Mouse (Mus musculus) intestine, embryonic 14.5 days (tissue): Measurements from ENCODE around the gene Vamp3. TPM values are rescaled to one million over a fixed set of nuclear protein-coding genes. Genes with fewer than 3 reads are reported as not detected.

Experiments
- ATAC-seq: fragments of 200-750 bp; cut with Nextera tagmentation; replicated peaks from 2 replicates; pipeline ENCODE4 v1.8.0; 2017; ENCODE audit warnings: low read depth, moderate number of reproducible peaks, moderate TSS enrichment, moderate library complexity; ENCODE audit not compliant: low FRiP score, low TSS enrichment
- DNase-seq: peaks from one replicate; pipeline ENCODE4 v3.0.0-alpha.2; 2018; ENCODE audit warnings: low spot score
- H3K27ac ChIP-seq: fragments of 300-500 bp; sonication (generic); 2 replicates; pipeline ENCODE4 v1.5.1; 2014; ENCODE audit warnings: low read depth, mild to moderate bottlenecking, control low read depth
- H3K27me3 ChIP-seq: fragments of 300-500 bp; sonication (generic); replicated peaks from 2 replicates; pipeline ENCODE4 v1.6.1; 2014; ENCODE audit warnings: low read length, control low read depth; ENCODE audit not compliant: control insufficient read depth, insufficient read depth
- H3K36me3 ChIP-seq: fragments of 300-500 bp; sonication (generic); 2 replicates; pipeline ENCODE4 v1.6.1; 2014; ENCODE audit warnings: low read length, control low read depth; ENCODE audit not compliant: control insufficient read depth, insufficient read depth
- H3K4me1 ChIP-seq: fragments of 300-500 bp; sonication (generic); replicated peaks from 2 replicates; pipeline ENCODE4 v1.6.1; 2014; ENCODE audit warnings: low read length, control low read depth, mixed read lengths; ENCODE audit not compliant: control insufficient read depth, insufficient read depth
- H3K4me2 ChIP-seq: fragments of 300-500 bp; sonication (generic); 2 replicates; pipeline ENCODE4 v1.6.1; 2014; ENCODE audit warnings: low read length
- H3K4me3 ChIP-seq: fragments of 300-500 bp; sonication (generic); 2 replicates; pipeline ENCODE4 v1.5.1; 2014; ENCODE audit warnings: low read depth, low read length, control low read depth, mixed read lengths
- H3K9ac ChIP-seq: fragments of 300-500 bp; sonication (generic); 2 replicates; pipeline ENCODE4 v1.6.1; 2014; ENCODE audit warnings: mild to moderate bottlenecking, low read length
- H3K9me3 ChIP-seq: fragments of 300-500 bp; sonication (generic); 2 replicates; pipeline ENCODE4 v1.6.1; 2016; ENCODE audit warnings: low read length, control low read depth; ENCODE audit not compliant: control insufficient read depth
- WGBS: fragments of 180-500 bp; shearing (Covaris S2); extraction: QIAGEN DNeasy Blood & Tissue Kit; methylation state at CpG from one replicate; pipeline ENCODE4 v1.1.7; 2014; 5-methylcytosine and 5-hydroxymethylcytosine counted together
- polyA plus RNA-seq: library from polyadenylated mRNA; unstranded; fragments of >200 nt; fragmentation: Nextera tagmentation; extraction: Ambion mirVana; gene quantifications from 2 replicates; pipeline ENCODE4 v1.2.1, GENCODE M21; 2014

Gene Vamp3
- polyA plus RNA-seq, 1 experiment from 2014 or later = 71.5 TPM

DNA sequence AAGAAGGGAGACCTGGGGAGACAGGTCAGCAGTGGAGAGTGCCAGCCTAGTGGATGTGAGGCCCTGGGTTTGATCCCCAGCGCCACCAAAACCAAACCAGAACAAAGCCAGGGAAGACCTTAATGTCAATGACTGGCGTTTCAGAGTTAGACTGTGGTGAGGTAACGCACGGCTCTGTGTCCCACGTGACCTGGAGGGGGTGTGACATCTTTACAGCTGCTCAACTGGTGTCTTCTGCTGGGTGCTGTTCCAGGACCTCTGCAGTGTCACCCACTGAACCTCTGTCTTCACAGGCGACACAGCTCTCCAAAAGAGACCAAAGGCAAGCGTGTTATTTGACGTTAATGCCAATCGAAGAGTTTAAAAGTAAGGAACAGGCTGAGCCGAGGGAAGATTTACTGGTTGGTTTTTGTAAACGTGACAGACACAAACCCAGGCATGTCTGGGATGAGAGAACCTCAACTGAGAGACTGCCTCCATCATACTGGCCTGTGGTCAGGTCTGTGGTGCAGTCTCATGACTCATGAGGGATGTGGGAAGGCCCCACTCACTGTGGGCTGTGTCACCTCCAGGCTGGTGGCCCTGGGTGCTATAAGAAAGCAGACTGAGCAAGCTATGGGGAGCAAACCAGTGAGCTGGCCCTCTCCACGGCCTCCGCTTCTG, 52.0 kb downstream of the Vamp3 start:
- Histone ChIP-seq H3K4me3 (no peak overlapping the region), H3K4me2 (no peak overlapping the region), H3K9ac (no peak overlapping the region), H3K27ac (no peak overlapping the region), H3K4me1 (no peaks in the 10 kb centered on the region), H3K36me3 (0 out of 2 replicates have a peak, but pooled peaks cover 7% of the 10 kb centered on the region), H3K9me3 (no peaks in the 10 kb centered on the region), H3K27me3 (no peaks in the 10 kb centered on the region)
- ATAC-seq = no peak
- 90% methylated on average over 13 of the region's 13 CpGs for whole genome bisulfite sequencing
- DNase-seq = no peak

DNA sequence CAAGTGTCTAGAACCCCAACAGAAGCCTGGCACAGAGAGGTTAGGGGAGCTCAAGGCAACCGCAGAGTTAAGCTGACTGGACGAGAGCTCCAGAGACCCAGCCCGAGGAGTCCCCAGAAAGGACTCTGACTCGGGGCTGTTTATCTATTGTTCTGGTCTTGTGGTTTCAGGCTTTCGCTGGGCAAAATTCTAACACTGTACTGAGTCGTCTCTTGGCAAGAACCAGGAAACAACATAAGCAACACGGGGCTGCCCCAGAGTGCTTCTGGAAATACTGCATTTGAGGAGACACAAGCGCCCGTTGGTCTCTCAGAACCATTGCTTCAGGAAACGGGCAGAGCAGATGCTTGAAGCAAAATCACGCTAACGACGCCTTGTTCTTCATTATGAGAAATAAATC, 56.4 kb downstream of the Vamp3 start:
- WGBS = 50% methylated on average over 13 of the region's 13 CpGs

DNA sequence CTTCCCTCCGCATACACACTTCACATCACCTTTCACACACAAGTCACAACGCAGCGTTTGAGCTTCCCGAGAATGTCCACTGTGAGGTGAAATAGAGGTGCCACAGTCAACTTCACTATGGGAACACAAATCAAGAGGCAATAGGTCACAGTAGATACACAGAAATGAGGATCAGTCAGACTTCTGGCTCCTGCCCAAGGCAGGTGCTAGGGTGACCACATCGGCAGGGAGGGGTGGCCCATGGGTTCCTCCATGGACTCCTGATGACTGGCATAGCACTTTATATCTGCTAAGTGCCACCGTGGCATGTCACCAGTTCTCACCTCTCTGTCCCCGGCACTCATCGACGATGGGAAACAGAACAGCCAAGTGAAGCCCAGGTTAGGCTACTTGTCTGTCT, 59.1 kb downstream of the Vamp3 start:
- Histone ChIP-seq H3K9ac (no peak overlapping the region), H3K27ac (no peak overlapping the region), H3K4me1 (no peaks in the 10 kb centered on the region), H3K36me3 (no peaks in the 10 kb centered on the region), H3K4me2 (no peak overlapping the region), H3K27me3 (no peaks in the 10 kb centered on the region), H3K9me3 (no peaks in the 10 kb centered on the region), H3K4me3 (no peak overlapping the region)
- DNase-seq (no peak), ATAC-seq (no peak)
- WGBS = 95% methylated on average over 9 of the region's 9 CpGs

More for the DNA sequence above, 56.4 kb downstream of the Vamp3 start:
- H3K4me3 ChIP-seq = no peak overlapping the region
- H3K4me1 ChIP-seq = no peaks in the 10 kb centered on the region
- H3K4me2 ChIP-seq = no peak overlapping the region
- ATAC-seq (no peak), DNase-seq (no peak)
- H3K36me3 ChIP-seq = 0 out of 2 replicates have a peak, but pooled peaks cover 7% of the 10 kb centered on the region
- H3K9me3 ChIP-seq = no peaks in the 10 kb centered on the region
- H3K9ac ChIP-seq = no peak overlapping the region
- no peak overlapping the region for H3K27ac ChIP-seq
- H3K27me3 ChIP-seq = no peaks in the 10 kb centered on the region

Other genes with a start within 250 kb of the Vamp3 start
- 27.4 and 28.8 TPM in 2 replicates for gene Errfi1, start 204.0 kb downstream of the Vamp3 start, polyA plus RNA-seq
- 482 and 487 TPM in 2 replicates for gene Park7, start 143.5 kb downstream of the Vamp3 start, polyA plus RNA-seq
- gene Tnfrsf9, start 143.4 kb downstream of the Vamp3 start, polyA plus RNA-seq = 1.3 and 1.4 TPM in 2 replicates
- gene Uts2, start 60.9 kb downstream of the Vamp3 start, polyA plus RNA-seq = not detected in 2 replicates
- gene Per3, start 13.3 kb downstream of the Vamp3 start, polyA plus RNA-seq = 6.0 and 7.0 TPM in 2 replicates
- gene Gm13090, start 31.6 kb upstream of the Vamp3 start, polyA plus RNA-seq = not detected in 2 replicates